Mouse (Mus musculus): Measurements from ENCODE around the gene Trip12. TPM values are rescaled to one million over a fixed set of nuclear protein-coding genes. Genes with fewer than 3 reads are reported as not detected.

Gene Trip12
- polyA plus RNA-seq, 1 experiment: 18.2 TPM

DNA sequence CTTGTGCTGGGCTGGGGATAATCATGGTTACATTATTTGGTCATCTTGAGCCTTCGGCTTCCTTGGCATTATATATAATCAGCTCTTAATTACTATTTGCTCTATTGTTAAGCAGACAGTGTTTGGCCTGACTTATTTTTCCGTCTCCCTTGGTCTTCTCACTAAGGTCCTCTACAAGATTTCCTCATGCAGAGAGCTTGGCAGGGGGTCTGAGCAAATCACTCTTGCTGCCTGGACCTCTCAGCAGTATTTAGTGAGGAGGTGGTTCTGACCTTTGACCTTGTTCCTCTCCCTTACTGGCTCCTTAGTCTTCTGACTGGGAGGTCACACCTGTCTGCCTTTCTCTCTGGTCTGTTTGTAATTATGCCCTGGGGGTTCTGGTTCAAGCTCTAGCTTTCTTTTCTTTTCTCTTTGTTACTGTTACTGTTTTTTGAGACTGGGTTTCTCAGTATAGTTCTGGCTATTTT, 41.8 kb upstream of the Trip12 start:
- H3K4me1 ChIP-seq (ENCODE audit: control insufficient read depth, insufficient read depth, insufficient read length): no peaks in the 10 kb centered on the region
- TF ChIP-seq POLR2A (IDR thresholded peaks at IDR 0.05; ENCODE audit: low read depth, low read length): no peak
- TF ChIP-seq CTCF (IDR thresholded peaks at IDR 0.05; ENCODE audit: extremely low read depth, insufficient read depth, insufficient read length, insufficient replicate concordance): no peak
- no peak overlapping the region for H3K27ac ChIP-seq (ENCODE audit: insufficient read depth, low read length)
- WGBS: 94% methylated on average over 2 of the region's 2 CpGs
- no peaks in the 10 kb centered on the region for H3K27me3 ChIP-seq (ENCODE audit: control insufficient read depth, insufficient read depth, low read length)
- no peak overlapping the region for H3K4me3 ChIP-seq (ENCODE audit: extremely low read depth, insufficient read depth, insufficient read length)
- no peaks in the 10 kb centered on the region for H3K36me3 ChIP-seq (ENCODE audit: control insufficient read depth, insufficient read depth, low read length)
- DNase-seq (ENCODE audit: low read depth in 1 of 2, low spot score in 2 of 2): no peak

- TF ChIP-seq POLR2A (IDR thresholded peaks at IDR 0.05; ENCODE audit: low read depth, low read length): no peak
- TF ChIP-seq CTCF (IDR thresholded peaks at IDR 0.05; ENCODE audit: extremely low read depth, insufficient read depth, insufficient read length, insufficient replicate concordance): no peak
- 83% methylated on average over 11 of the region's 11 CpGs for WGBS
- DNase-seq (ENCODE audit: low read depth in 1 of 2, low spot score in 2 of 2): no peak
- Histone ChIP-seq H3K36me3 (ENCODE audit: control insufficient read depth, insufficient read depth, low read length) (no peaks in the 10 kb centered on the region), H3K4me3 (ENCODE audit: extremely low read depth, insufficient read depth, insufficient read length) (no peak overlapping the region), H3K27ac (ENCODE audit: insufficient read depth, low read length) (no peak overlapping the region), H3K4me1 (ENCODE audit: control insufficient read depth, insufficient read depth, insufficient read length) (no peaks in the 10 kb centered on the region), H3K27me3 (ENCODE audit: control insufficient read depth, insufficient read depth, low read length) (no peaks in the 10 kb centered on the region)
These were observed 41.1 kb upstream of the Trip12 start for GRCm38 (mm10) chr1:84881248-84882065.

- no peak for DNase-seq (ENCODE audit: low read depth in 1 of 2, low spot score in 2 of 2)
- H3K27me3 ChIP-seq (ENCODE audit: control insufficient read depth, insufficient read depth, low read length): no peaks in the 10 kb centered on the region
- no peaks in the 10 kb centered on the region for H3K36me3 ChIP-seq (ENCODE audit: control insufficient read depth, insufficient read depth, low read length)
- H3K4me1 ChIP-seq (ENCODE audit: control insufficient read depth, insufficient read depth, insufficient read length): no peaks in the 10 kb centered on the region
- H3K4me3 ChIP-seq (ENCODE audit: extremely low read depth, insufficient read depth, insufficient read length): no peak overlapping the region
- 92% methylated on average over 8 of the region's 8 CpGs for WGBS
- no peak overlapping the region for H3K27ac ChIP-seq (ENCODE audit: insufficient read depth, low read length)
- no peak for TF ChIP-seq POLR2A (IDR thresholded peaks at IDR 0.05; ENCODE audit: low read depth, low read length)
- TF ChIP-seq CTCF (IDR thresholded peaks at IDR 0.05; ENCODE audit: extremely low read depth, insufficient read depth, insufficient read length, insufficient replicate concordance): no peak
These were observed 39.3 kb upstream of the Trip12 start for GRCm38 (mm10) chr1:84879571-84880120.

- DNase-seq (ENCODE audit: low read depth in 1 of 2, low spot score in 2 of 2): no peak
- no peak overlapping the region for H3K27ac ChIP-seq (ENCODE audit: insufficient read depth, low read length)
- no peaks in the 10 kb centered on the region for H3K4me1 ChIP-seq (ENCODE audit: control insufficient read depth, insufficient read depth, insufficient read length)
- no peaks in the 10 kb centered on the region for H3K36me3 ChIP-seq (ENCODE audit: control insufficient read depth, insufficient read depth, low read length)
- H3K4me3 ChIP-seq (ENCODE audit: extremely low read depth, insufficient read depth, insufficient read length): no peak overlapping the region
- WGBS: 93% methylated on average over 2 of the region's 2 CpGs
- no peaks in the 10 kb centered on the region for H3K27me3 ChIP-seq (ENCODE audit: control insufficient read depth, insufficient read depth, low read length)
- TF ChIP-seq POLR2A (IDR thresholded peaks at IDR 0.05; ENCODE audit: low read depth, low read length): no peak
- TF ChIP-seq CTCF (IDR thresholded peaks at IDR 0.05; ENCODE audit: extremely low read depth, insufficient read depth, insufficient read length, insufficient replicate concordance): no peak
These were observed 37.3 kb upstream of the Trip12 start for GRCm38 (mm10) chr1:84877590-84877989.

GRCm38 (mm10) chr1:84872939-84873338, 32.6 kb upstream of the Trip12 start:
- no peak overlapping the region for H3K4me3 ChIP-seq (ENCODE audit: extremely low read depth, insufficient read depth, insufficient read length)
- no peak overlapping the region for H3K27ac ChIP-seq (ENCODE audit: insufficient read depth, low read length)
- no peak for DNase-seq (ENCODE audit: low read depth in 1 of 2, low spot score in 2 of 2)
- TF ChIP-seq CTCF (IDR thresholded peaks at IDR 0.05; ENCODE audit: extremely low read depth, insufficient read depth, insufficient read length, insufficient replicate concordance) (no peak), POLR2A (IDR thresholded peaks at IDR 0.05; ENCODE audit: low read depth, low read length) (no peak)
- 75% methylated on average over 4 of the region's 4 CpGs for WGBS
- no peaks in the 10 kb centered on the region for H3K27me3 ChIP-seq (ENCODE audit: control insufficient read depth, insufficient read depth, low read length)
- H3K36me3 ChIP-seq (ENCODE audit: control insufficient read depth, insufficient read depth, low read length): no peaks in the 10 kb centered on the region
- H3K4me1 ChIP-seq (ENCODE audit: control insufficient read depth, insufficient read depth, insufficient read length): no peaks in the 10 kb centered on the region

- H3K27ac ChIP-seq (ENCODE audit: insufficient read depth, low read length): no peak overlapping the region
- DNase-seq (ENCODE audit: low read depth in 1 of 2, low spot score in 2 of 2): no peak
- TF ChIP-seq POLR2A (IDR thresholded peaks at IDR 0.05; ENCODE audit: low read depth, low read length): no peak
- TF ChIP-seq CTCF (IDR thresholded peaks at IDR 0.05; ENCODE audit: extremely low read depth, insufficient read depth, insufficient read length, insufficient replicate concordance): no peak
- no peaks in the 10 kb centered on the region for H3K36me3 ChIP-seq (ENCODE audit: control insufficient read depth, insufficient read depth, low read length)
- no peaks in the 10 kb centered on the region for H3K4me1 ChIP-seq (ENCODE audit: control insufficient read depth, insufficient read depth, insufficient read length)
- no peaks in the 10 kb centered on the region for H3K27me3 ChIP-seq (ENCODE audit: control insufficient read depth, insufficient read depth, low read length)
- WGBS: 86% methylated on average over 3 of the region's 3 CpGs
- H3K4me3 ChIP-seq (ENCODE audit: extremely low read depth, insufficient read depth, insufficient read length): no peak overlapping the region
These were observed 31.8 kb upstream of the Trip12 start for GRCm38 (mm10) chr1:84872105-84872504.

DNA sequence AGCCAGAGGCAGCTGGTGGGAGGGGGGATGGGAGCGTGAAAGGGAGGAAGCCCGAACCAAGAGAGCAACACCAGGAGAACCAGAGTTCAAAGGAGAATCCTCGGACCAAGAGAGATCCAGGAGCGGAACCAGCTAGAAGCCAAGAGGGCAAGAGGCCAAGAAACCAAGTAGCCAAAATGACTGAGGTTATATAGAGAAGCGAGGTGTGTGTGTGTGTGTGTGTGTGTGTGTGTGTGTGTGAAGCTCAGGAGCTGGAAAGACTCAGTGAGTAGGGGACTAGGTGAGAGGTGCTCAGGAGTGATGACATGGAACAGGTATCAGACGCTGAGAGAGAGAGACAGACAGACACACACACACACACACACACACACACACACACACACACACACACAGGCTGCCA, 30.8 kb upstream of the Trip12 start:
- DNase-seq (ENCODE audit: low read depth in 1 of 2, low spot score in 2 of 2): no peak
- no peaks in the 10 kb centered on the region for H3K36me3 ChIP-seq (ENCODE audit: control insufficient read depth, insufficient read depth, low read length)
- no peaks in the 10 kb centered on the region for H3K27me3 ChIP-seq (ENCODE audit: control insufficient read depth, insufficient read depth, low read length)
- no peak overlapping the region for H3K4me3 ChIP-seq (ENCODE audit: extremely low read depth, insufficient read depth, insufficient read length)
- WGBS: 81% methylated on average over 6 of the region's 6 CpGs
- H3K4me1 ChIP-seq (ENCODE audit: control insufficient read depth, insufficient read depth, insufficient read length): no peaks in the 10 kb centered on the region
- no peak overlapping the region for H3K27ac ChIP-seq (ENCODE audit: insufficient read depth, low read length)
- no peak for TF ChIP-seq POLR2A (IDR thresholded peaks at IDR 0.05; ENCODE audit: low read depth, low read length)
- TF ChIP-seq CTCF (IDR thresholded peaks at IDR 0.05; ENCODE audit: extremely low read depth, insufficient read depth, insufficient read length, insufficient replicate concordance): no peak

Data from spleen, adult 2 months (tissue).